Mouse (Mus musculus) mouse embryonic stem cell (cell line): Measurements from ENCODE around the gene Ins2.

Source experiments
- in situ Hi-C, 2 experiments: fragments of 300-500 bp; cut with MboI; formaldehyde crosslinking; loops; 1 replicate in 1 of 2; 3 replicates in 1 of 2; pipeline ENCODE4 v1.14.3; 2019 to 2020; ENCODE audit warnings: low sequenced_read_pairs in 2 of 2, low pct_unique_long_range_greater_than_20kb in 1 of 2, mixed read lengths in 1 of 2; ENCODE audit not compliant: unreplicated experiment in 1 of 2

The Ins2 gene

GRCm38 (mm10) chr7:142667521-142667920 lies 75.7 kb downstream of the Ins2 start:
- in situ Hi-C loops = no loop called here

- in situ Hi-C loops = no loop called here
Observed at GRCm38 (mm10) chr7:142666659-142667058, 76.5 kb downstream of the Ins2 start, which contains the start of gene Igf2. Igf2 (minus strand) TSS chr7:142666816.

GRCm38 (mm10) chr7:142666109-142666508 lies 77.1 kb downstream of the Ins2 start:
- in situ Hi-C loops = no loop called here

GRCm38 (mm10) chr7:142665364-142665763 lies 77.8 kb downstream of the Ins2 start:
- in situ Hi-C loops = no loop called here

- in situ Hi-C loops = no loop called here
Observed at GRCm38 (mm10) chr7:142664465-142665029, 78.6 kb downstream of the Ins2 start.

- in situ Hi-C loops = no loop called here
Observed at GRCm38 (mm10) chr7:142663931-142664421, 79.2 kb downstream of the Ins2 start.

GRCm38 (mm10) chr7:142663151-142663550 lies 80.0 kb downstream of the Ins2 start:
- in situ Hi-C loops = no loop called here

- in situ Hi-C loops = no loop called here
Observed at GRCm38 (mm10) chr7:142661811-142662210, 81.4 kb downstream of the Ins2 start.

- in situ Hi-C loops = no loop called here
Observed at GRCm38 (mm10) chr7:142661046-142661445, 82.1 kb downstream of the Ins2 start.

GRCm38 (mm10) chr7:142660651-142660945 lies 82.6 kb downstream of the Ins2 start:
- in situ Hi-C loops = no loop called here

- in situ Hi-C loops = no loop called here
Observed at GRCm38 (mm10) chr7:142659767-142660650, 83.2 kb downstream of the Ins2 start.

GRCm38 (mm10) chr7:142659181-142659681 lies 84.0 kb downstream of the Ins2 start:
- in situ Hi-C loops = no loop called here

- in situ Hi-C loops = no loop called here
Observed at GRCm38 (mm10) chr7:142658681-142659180, 84.5 kb downstream of the Ins2 start.

- in situ Hi-C loops = no loop called here
Observed at GRCm38 (mm10) chr7:142657821-142658614, 85.2 kb downstream of the Ins2 start.

GRCm38 (mm10) chr7:142657341-142657791 lies 85.8 kb downstream of the Ins2 start:
- in situ Hi-C loops = no loop called here

- in situ Hi-C loops = no loop called here
Observed at GRCm38 (mm10) chr7:142656055-142656454, 87.1 kb downstream of the Ins2 start.

- in situ Hi-C loops = no loop called here
Observed at GRCm38 (mm10) chr7:142655633-142656032, 87.5 kb downstream of the Ins2 start.

GRCm38 (mm10) chr7:142653726-142654125 lies 89.5 kb downstream of the Ins2 start:
- in situ Hi-C loops = no loop called here

GRCm38 (mm10) chr7:142646676-142647075 lies 96.5 kb downstream of the Ins2 start:
- in situ Hi-C loops = no loop called here
